Mouse (Mus musculus): ENCODE results near the gene Kat2a.

DNA sequence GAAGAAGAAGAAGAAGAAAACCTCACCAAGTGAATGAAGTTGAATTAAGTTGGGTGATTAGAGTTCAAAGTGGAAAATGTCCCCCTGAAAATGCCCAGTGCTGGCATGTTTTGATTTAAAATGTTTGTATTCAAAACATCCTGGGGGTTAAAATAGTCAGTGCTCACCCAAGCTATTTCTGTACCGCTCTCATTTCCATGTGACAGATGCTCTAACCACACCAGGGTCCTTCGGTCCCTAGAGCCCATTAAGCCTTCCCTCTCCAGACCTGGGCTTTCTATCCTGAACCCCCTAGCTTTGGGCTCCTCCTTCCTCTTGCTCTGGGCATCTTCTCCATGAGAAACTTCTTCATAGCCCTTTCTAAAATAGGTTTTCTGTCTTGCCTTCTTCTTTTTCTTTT is 28.2 kb downstream of the Kat2a start:
- no peak for TF ChIP-seq CTCF (conservative IDR thresholded peaks at IDR 0.05; ENCODE audit: insufficient read depth, insufficient read length, low read depth, low read length)
- TF ChIP-seq POLR2A (IDR thresholded peaks at IDR 0.05; ENCODE audit: low read depth, low read length) = no peak

Data from kidney, adult 2 months (tissue).